Mouse (Mus musculus) heart, adult 2 months (tissue): ENCODE data around the gene Gon7. TPM values are rescaled to one million over a fixed set of nuclear protein-coding genes. Genes with fewer than 3 reads are reported as not detected.

Experiments
- DNase-seq, 2 experiments: peaks; one replicate each; pipeline ENCODE4 v3.0.0; 2021
- H3K27ac ChIP-seq: fragments of 200-600 bp; 2 replicates; pipeline ENCODE4 v1.8.1; 2022
- H3K27me3 ChIP-seq: fragments of 200-500 bp; 2 replicates; pipeline ENCODE4 v1.6.1; 2012; ENCODE audit warnings: mild to moderate bottlenecking, low read length, inconsistent platforms, mixed read lengths; ENCODE audit not compliant: control insufficient read depth, insufficient read depth
- H3K36me3 ChIP-seq: fragments of 200-500 bp; 2 replicates; pipeline ENCODE4 v1.6.1; 2012; ENCODE audit warnings: low read length, inconsistent platforms; ENCODE audit not compliant: control insufficient read depth, insufficient read depth
- H3K4me1 ChIP-seq: fragments of 200-500 bp; 2 replicates; pipeline ENCODE4 v1.6.1; 2011; ENCODE audit warnings: low read length; ENCODE audit not compliant: control insufficient read depth, insufficient read depth
- H3K4me3 ChIP-seq: fragments of 200-600 bp; 2 replicates; pipeline ENCODE4 v1.8.1; 2022
- H3K79me2 ChIP-seq: fragments of 200-500 bp; replicated peaks from 2 replicates; pipeline ENCODE4 v1.6.1; 2012; ENCODE audit warnings: mild to moderate bottlenecking, inconsistent platforms, low read length, moderate library complexity, mixed read lengths; ENCODE audit not compliant: control insufficient read depth, insufficient read depth
- H3K9ac ChIP-seq: fragments of 200-500 bp; 2 replicates; pipeline ENCODE4 v1.6.1; 2012; ENCODE audit warnings: low read depth, mild to moderate bottlenecking, control low read depth, inconsistent platforms, low read length, mixed read lengths
- CTCF ChIP-seq: fragments of 200-600 bp; IDR thresholded peaks from 2 replicates; pipeline ENCODE4 v1.8.1; 2022; ENCODE audit warnings: antibody characterized with exemption, mild to moderate bottlenecking, moderate library complexity
- EP300 ChIP-seq: fragments of 200-500 bp; IDR thresholded peaks from 2 replicates; pipeline ENCODE4 v1.6.1; 2011; ENCODE audit warnings: low read depth, low read length, control low read depth; ENCODE audit not compliant: insufficient read depth
- POLR2A ChIP-seq: fragments of 200-500 bp; IDR thresholded peaks from 2 replicates; pipeline ENCODE4 v1.6.1; 2011; ENCODE audit warnings: mild to moderate bottlenecking, low read depth, low read length, control low read depth; ENCODE audit not compliant: insufficient read depth
- WGBS: fragments of 180-500 bp; shearing (Covaris S2); methylation state at CpG from one replicate; pipeline ENCODE4 v1.1.7; 2018; 5-methylcytosine and 5-hydroxymethylcytosine counted together
- intact Hi-C: fragments of 180-260 bp; cut with DNase I; formaldehyde crosslinking; loops from one replicate; pipeline ENCODE4 v1.15.1; 2025
- polyA plus RNA-seq: library from polyadenylated mRNA; depleted of rRNA; stranded (reverse); fragments of >200 nt; gene quantifications from 2 replicates; pipeline ENCODE4 v1.2.3, GENCODE M21; 2012
- total RNA-seq, 2 experiments: library from RNA; stranded (reverse); gene quantifications; 2 replicates each; pipeline ENCODE4 v1.2.3; 2021

Gon7 gene
- total and polyA plus RNA-seq, 3 experiments, result 5.9 to 10.4 (median 9.8) TPM

GRCm38 (mm10) chr12:102763696-102764095 is 6.1 kb upstream of the Gon7 start:
- no peak overlapping the region for H3K4me3 ChIP-seq
- H3K36me3 ChIP-seq, result no peaks in the 10 kb centered on the region; the same call in none of the 2 replicates
- H3K9ac ChIP-seq, result no peak overlapping the region
- H3K27me3 ChIP-seq, result no peaks in the 10 kb centered on the region
- TF ChIP-seq EP300 (no peak), CTCF (no peak), POLR2A (no peak)
- peaks cover 3% of the 10 kb centered on the region for H3K4me1 ChIP-seq
- 0 out of 2 replicates have a peak, but pooled peaks cover 1% of the 10 kb centered on the region for H3K79me2 ChIP-seq
- H3K27ac ChIP-seq, result no peak overlapping the region
- intact Hi-C loops, result no loop called here
- no peak for DNase-seq

- no peak for TF ChIP-seq EP300
- no peak for TF ChIP-seq POLR2A
- no peak for TF ChIP-seq CTCF
- H3K36me3 ChIP-seq, result no peaks in the 10 kb centered on the region; the same call in none of the 2 replicates
Measured at GRCm38 (mm10) chr12:102761668-102762067, 4.1 kb upstream of the Gon7 start.

GRCm38 (mm10) chr12:102758936-102759335 is 1.3 kb upstream of the Gon7 start:
- Histone ChIP-seq H3K36me3 (no peaks in the 10 kb centered on the region; the same call in 1 of the 2 replicates), H3K9ac (peak overlapping the region; percentile 76), H3K27me3 (no peaks in the 10 kb centered on the region), H3K4me1 (peaks cover 5% of the 10 kb centered on the region), H3K27ac (peak overlapping the region; percentile 79), H3K79me2 (0 out of 2 replicates have a peak, but pooled peaks cover 1% of the 10 kb centered on the region), H3K4me3 (peak overlapping the region; percentile 63)
- no peak for DNase-seq
- no peak for TF ChIP-seq POLR2A
- TF ChIP-seq CTCF, result no peak
- TF ChIP-seq EP300, result no peak
- intact Hi-C loops, result loop anchor here (5.0 kb wide), 1 partner anchor 118 kb away; the partner anchor contains the start of gene Btbd7
- WGBS, result 3% methylated on average over 5 of the region's 5 CpGs

More at GRCm38 (mm10) chr12:102761668-102762067, 4.1 kb upstream of the Gon7 start:
- Histone ChIP-seq H3K9ac (no peak overlapping the region), H3K27me3 (no peaks in the 10 kb centered on the region), H3K79me2 (0 out of 2 replicates have a peak, but pooled peaks cover 1% of the 10 kb centered on the region), H3K4me1 (peaks cover 5% of the 10 kb centered on the region), H3K4me3 (no peak overlapping the region), H3K27ac (no peak overlapping the region)
- 66% methylated on average over 3 of the region's 3 CpGs for WGBS
- intact Hi-C loops, result no loop called here
- DNase-seq, result no peak

GRCm38 (mm10) chr12:102758403-102758756 is 777 bp upstream of the Gon7 start, which contains the start of gene Gm20604:
Gene Gm20604 (minus strand): TSS chr12:102758672.
- peak within 1 kb of the TSS; percentile 63 for H3K4me3 ChIP-seq
- H3K36me3 ChIP-seq, result no peaks in the 10 kb centered on the region; the same call in 1 of the 2 replicates
- under 1% methylated on average over 10 of the region's 10 CpGs for WGBS
- H3K27ac ChIP-seq, result peak within 1 kb of the TSS; percentile 92
- intact Hi-C loops, result loop anchor here (5.0 kb wide), 1 partner anchor 119 kb away; the partner anchor contains the start of gene Btbd7
- no peak for DNase-seq
- no peaks in the 10 kb centered on the region for H3K27me3 ChIP-seq
- peak within 1 kb of the TSS; percentile 76 for H3K9ac ChIP-seq
- peaks cover 5% of the 10 kb centered on the region for H3K4me1 ChIP-seq
- 0 out of 2 replicates have a peak, but pooled peaks cover 1% of the 10 kb centered on the region for H3K79me2 ChIP-seq
- no peak for TF ChIP-seq EP300
- TF ChIP-seq CTCF, result no peak
- TF ChIP-seq POLR2A, result no peak

GRCm38 (mm10) chr12:102757055-102757688 is 431 bp downstream of the Gon7 start:
- H3K4me3 ChIP-seq, result peak overlapping the region; percentile 63
- no peak for DNase-seq
- 1% methylated on average over 46 of the region's 46 CpGs for WGBS
- no peak for TF ChIP-seq POLR2A
- TF ChIP-seq EP300, result no peak
- TF ChIP-seq CTCF, result no peak
- peaks cover 1% of the 10 kb centered on the region; the same call in 1 of the 2 replicates for H3K79me2 ChIP-seq
- intact Hi-C loops, result loop anchor here (1.0 to 5.0 kb wide), 2 partner anchors 14 to 120 kb away; partner anchors contain the start of genes Btbd7, Moap1 and Tmem251
- peaks cover 5% of the 10 kb centered on the region for H3K4me1 ChIP-seq
- H3K36me3 ChIP-seq, result no peaks in the 10 kb centered on the region; the same call in 1 of the 2 replicates
- H3K27ac ChIP-seq, result peak overlapping the region; percentile 92
- H3K9ac ChIP-seq, result peak overlapping the region; percentile 62
- H3K27me3 ChIP-seq, result no peaks in the 10 kb centered on the region

GRCm38 (mm10) chr12:102756304-102756703 is 1.3 kb downstream of the Gon7 start:
- TF ChIP-seq POLR2A (no peak), EP300 (no peak), CTCF (peak; percentile 50)
- Histone ChIP-seq H3K36me3 (no peaks in the 10 kb centered on the region), H3K4me3 (no peak overlapping the region), H3K4me1 (peaks cover 5% of the 10 kb centered on the region), H3K27me3 (no peaks in the 10 kb centered on the region), H3K27ac (no peak overlapping the region), H3K79me2 (peaks cover 1% of the 10 kb centered on the region; the same call in 1 of the 2 replicates), H3K9ac (no peak overlapping the region)
- intact Hi-C loops, result loop anchor here (5.0 kb wide), 1 partner anchor 121 kb away; the partner anchor contains the start of gene Btbd7
- WGBS, result 77% methylated on average over 7 of the region's 7 CpGs
- DNase-seq, result no peak
